Mouse (Mus musculus) left cerebral cortex, postnatal 14 days (tissue): Measurements from ENCODE around the gene Vmn1r183. TPM values are rescaled to one million over a fixed set of nuclear protein-coding genes. Genes with fewer than 3 reads are reported as not detected.
"Not testable (repeated sequence)": the region's sequence is repeated elsewhere in the genome, so short reads cannot be mapped to it uniquely, and the experiment has no call there.

Source experiments
- DNase-seq, 2 experiments: peaks; one replicate each; pipeline ENCODE4 v3.0.0; 2021 to 2022; ENCODE audit warnings: low spot score in 2 of 2, mixed read lengths in 1 of 2
- intact Hi-C: fragments of 180-260 bp; cut with DNase I; formaldehyde crosslinking; loops from one replicate; pipeline ENCODE4 v1.15.1; 2025
- long read RNA-seq, 2 experiments: library from polyadenylated mRNA; stranded (forward); transcript quantifications; one replicate each; pipeline ENCODE4 v2.0.0; 2021
- total RNA-seq, 2 experiments: library from RNA; stranded (reverse); gene quantifications; 2 replicates each; pipeline ENCODE4 v1.2.3; 2021

Vmn1r183 gene
- not detected for total RNA-seq
- long read RNA-seq, experiment 1 = 0 reads
- long read RNA-seq, experiment 2 = 0 reads

- intact Hi-C loops = no loop called here
- DNase-seq = no peak
Measured at GRCm38 (mm10) chr7:24052660-24053304, at the start of gene Vmn1r183. Gene Vmn1r183 (plus strand): TSS chr7:24053254.

GRCm38 (mm10) chr7:24074424-24074823 is 21.4 kb downstream of the Vmn1r183 start:
- intact Hi-C loops, DNase-seq: not testable (repeated sequence)

- intact Hi-C loops = no loop called here
- DNase-seq = peak; percentile 96 to 98
Measured at GRCm38 (mm10) chr7:24081634-24082431, 28.8 kb downstream of the Vmn1r183 start, which contains the start of gene Zfp180. Gene Zfp180 (plus strand): TSS chr7:24081924.

GRCm38 (mm10) chr7:24082457-24083235 is 29.6 kb downstream of the Vmn1r183 start:
- intact Hi-C loops = no loop called here
- peak; percentile 30 to 55 for DNase-seq

- DNase-seq = no peak
- intact Hi-C loops = no loop called here
Measured at GRCm38 (mm10) chr7:24086871-24087270, 33.8 kb downstream of the Vmn1r183 start.

GRCm38 (mm10) chr7:24087485-24088125 is 34.6 kb downstream of the Vmn1r183 start:
- intact Hi-C loops = no loop called here
- DNase-seq = no peak

- DNase-seq = no peak
- intact Hi-C loops = no loop called here
Measured at GRCm38 (mm10) chr7:24104403-24104802, 51.3 kb downstream of the Vmn1r183 start.

GRCm38 (mm10) chr7:24105144-24105703 is 52.2 kb downstream of the Vmn1r183 start:
- intact Hi-C loops = no loop called here
- DNase-seq = no peak

GRCm38 (mm10) chr7:24110839-24111238 is 57.8 kb downstream of the Vmn1r183 start:
- intact Hi-C loops = no loop called here
- DNase-seq = no peak

GRCm38 (mm10) chr7:24111772-24112155 is 58.7 kb downstream of the Vmn1r183 start:
- intact Hi-C loops = loop anchor here (2.0 kb wide), 1 partner anchor 63 kb away; the partner anchor contains the start of gene Zfp114
- DNase-seq = no peak

- DNase-seq = peak; percentile 81 to 85
- intact Hi-C loops = loop anchor here (2.0 kb wide), 1 partner anchor 62 kb away; the partner anchor contains the start of gene Zfp114
Measured at GRCm38 (mm10) chr7:24112156-24112856, 59.3 kb downstream of the Vmn1r183 start, which contains the start of gene Zfp112. Gene Zfp112 (plus strand): TSS chr7:24112314.

- DNase-seq = peak; percentile 14 to 33
- intact Hi-C loops = loop anchor here (2.0 kb wide), 1 partner anchor 62 kb away; the partner anchor contains the start of gene Zfp114
Measured at GRCm38 (mm10) chr7:24113001-24113400, 59.9 kb downstream of the Vmn1r183 start.

Other genes with a start within 250 kb of the Vmn1r183 start
- gene Vmn1r175, start 242.6 kb upstream of the Vmn1r183 start, total RNA-seq = not detected
- not detected for gene Vmn1r176, start 215.9 kb upstream of the Vmn1r183 start, total RNA-seq
- gene Vmn1r177, start 186.8 kb upstream of the Vmn1r183 start, total RNA-seq = not detected
- gene Vmn1r178, start 161.2 kb upstream of the Vmn1r183 start, total RNA-seq = not detected
- not detected for gene Vmn1r179, start 126.3 kb upstream of the Vmn1r183 start, total RNA-seq
- not detected for gene Vmn1r180, start 102.6 kb upstream of the Vmn1r183 start, total RNA-seq
- gene Vmn1r181, start 78.6 kb upstream of the Vmn1r183 start, total RNA-seq = not detected
- not detected for gene V1rd19, start 51.6 kb upstream of the Vmn1r183 start, total RNA-seq
- 10 to 100 TPM; 29.5 to 31.7 TPM for gene Zfp180, start 28.7 kb downstream of the Vmn1r183 start, total RNA-seq
- 1 to 10 TPM; 7.5 to 9.1 TPM for gene Zfp112, start 59.1 kb downstream of the Vmn1r183 start, total RNA-seq
- gene Zfp235, start 80.9 kb downstream of the Vmn1r183 start, total RNA-seq = 10 to 100 TPM; 20.2 to 22.8 TPM
- 1 to 10 TPM; 3.7 TPM for gene Zfp114, start 121.8 kb downstream of the Vmn1r183 start, total RNA-seq
- gene Zfp111, start 158.2 kb downstream of the Vmn1r183 start, total RNA-seq = 10 to 100 TPM in 1 of 2 experiments, 1 to 10 TPM in 1; 8.7 to 12.2 TPM
- 1 to 10 TPM; 6.3 to 7.0 TPM for gene Zfp109, start 184.3 kb downstream of the Vmn1r183 start, total RNA-seq
- 1 to 10 TPM; 6.1 to 7.5 TPM for gene Zfp108, start 201.5 kb downstream of the Vmn1r183 start, total RNA-seq
- gene Zfp93, start 217.2 kb downstream of the Vmn1r183 start, total RNA-seq = 10 to 100 TPM; 12.3 to 13.2 TPM
- gene Zfp61, start 248.0 kb downstream of the Vmn1r183 start, total RNA-seq = 10 to 100 TPM; 17.8 to 22.0 TPM